Mouse (Mus musculus) ovary, postnatal 10 days (tissue): ENCODE data around the gene Zbtb3.

Experiments
- DNase-seq: peaks from one replicate; pipeline ENCODE4 v3.0.0; 2022; ENCODE audit warnings: low spot score

Zbtb3 gene

GRCm38 (mm10) chr19:8802130-8802821 is at the start of gene Zbtb3:
Gene Zbtb3, plus strand, starts transcription at chr19:8802555.
- peak; percentile 65 for DNase-seq

DNA sequence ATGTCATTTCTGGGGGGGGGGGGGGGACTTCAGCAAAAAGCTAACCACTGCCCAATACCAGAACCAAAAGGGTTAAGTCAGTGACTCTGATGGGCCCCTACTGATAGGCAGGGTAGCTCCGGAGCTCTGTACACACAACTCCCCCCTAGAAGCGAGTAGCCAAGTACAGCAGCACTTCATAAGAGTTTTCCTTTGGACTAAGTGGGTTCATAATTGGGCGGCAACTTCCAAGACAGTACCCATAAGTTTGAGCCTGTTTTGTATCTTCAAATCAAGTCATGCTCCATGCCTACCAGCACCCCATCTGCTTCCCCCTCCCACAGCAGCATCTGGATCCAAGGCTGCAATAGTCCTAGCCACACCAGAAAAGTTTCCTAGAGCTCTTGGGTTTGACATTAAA is 46.7 kb upstream of the Zbtb3 start:
- DNase-seq, result no peak

DNA sequence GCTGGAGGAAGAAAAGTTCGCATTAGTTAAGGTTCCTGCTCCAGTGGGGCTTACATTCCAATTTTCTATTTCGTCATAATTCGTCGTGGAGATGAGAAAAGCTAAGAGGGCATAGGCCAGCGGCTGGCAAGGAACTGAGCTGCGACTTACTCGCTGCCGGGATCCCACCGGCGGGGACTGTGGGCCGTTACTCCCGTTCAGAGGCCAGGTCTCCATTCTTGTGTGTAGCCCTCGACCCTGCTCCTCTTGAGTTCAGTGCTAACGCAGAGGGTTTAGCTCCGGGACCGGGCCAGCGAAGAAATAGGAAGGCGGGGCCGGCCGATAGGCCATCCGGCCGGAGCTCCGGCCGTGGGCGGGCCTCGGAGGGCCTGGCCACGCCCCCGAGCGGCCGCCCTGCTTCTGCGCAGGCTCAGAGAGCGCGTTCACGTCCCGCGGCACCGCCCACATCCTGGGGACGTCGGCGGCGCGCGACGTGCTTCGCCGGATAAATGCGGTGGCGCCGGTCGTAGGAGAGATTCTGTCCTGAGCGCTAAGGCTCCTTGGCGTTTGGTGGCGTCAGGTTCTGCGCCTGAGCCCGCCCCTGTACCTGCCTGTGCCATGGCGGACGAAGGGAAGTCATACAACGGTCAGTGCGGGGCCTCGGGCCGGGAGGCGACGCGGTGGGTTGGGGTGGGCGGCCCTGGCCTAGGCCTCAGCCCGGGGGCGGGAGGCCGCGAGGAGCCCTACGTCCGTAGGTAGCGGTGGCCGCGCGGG is 45.5 kb upstream of the Zbtb3 start, which contains the start of gene Nxf1:
TSS of gene Nxf1 (plus strand) at position 439 of the 753 bp plus-strand sequence.
- DNase-seq, result peak; percentile 88

DNA sequence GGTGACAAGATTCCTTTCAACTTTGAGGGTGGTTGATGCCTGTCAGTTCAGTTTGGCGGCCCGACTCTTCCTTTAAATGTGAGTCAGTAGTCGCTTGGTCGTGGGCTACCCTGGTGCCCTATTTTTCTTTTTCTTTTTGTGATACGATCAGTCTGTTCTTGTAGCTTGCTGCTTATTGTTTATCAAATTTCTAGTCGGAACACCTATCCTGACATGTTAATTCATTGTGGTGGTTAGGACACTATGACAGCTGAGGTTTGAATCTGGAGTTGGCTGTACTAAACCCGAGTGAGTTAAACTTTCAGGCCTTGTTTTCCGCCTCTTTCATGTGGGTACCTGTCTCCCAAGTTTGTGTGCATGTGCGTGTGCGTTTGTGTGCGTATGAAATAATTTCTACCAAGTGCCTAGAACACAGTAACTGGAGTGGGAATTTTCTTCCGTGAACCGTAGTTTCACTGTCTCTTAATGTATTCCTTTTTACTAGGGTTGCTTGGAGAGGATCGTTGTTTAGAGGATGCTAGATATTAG is 44.8 kb upstream of the Zbtb3 start:
- DNase-seq, result no peak

GRCm38 (mm10) chr19:8758899-8759298 is 43.5 kb upstream of the Zbtb3 start:
- no peak for DNase-seq

- DNase-seq, result no peak
Measured at GRCm38 (mm10) chr19:8760757-8761156, 41.6 kb upstream of the Zbtb3 start.

- DNase-seq, result no peak
Measured at GRCm38 (mm10) chr19:8763276-8763675, 39.1 kb upstream of the Zbtb3 start.

- DNase-seq, result no peak
Measured at GRCm38 (mm10) chr19:8765562-8765961, 36.8 kb upstream of the Zbtb3 start.

GRCm38 (mm10) chr19:8770567-8771270 is 31.6 kb upstream of the Zbtb3 start, which contains the start of gene Tmem223:
Gene Tmem223, plus strand, starts transcription at chr19:8770996.
- peak; percentile 53 for DNase-seq

GRCm38 (mm10) chr19:8772996-8773395 is 29.4 kb upstream of the Zbtb3 start:
- no peak for DNase-seq

DNA sequence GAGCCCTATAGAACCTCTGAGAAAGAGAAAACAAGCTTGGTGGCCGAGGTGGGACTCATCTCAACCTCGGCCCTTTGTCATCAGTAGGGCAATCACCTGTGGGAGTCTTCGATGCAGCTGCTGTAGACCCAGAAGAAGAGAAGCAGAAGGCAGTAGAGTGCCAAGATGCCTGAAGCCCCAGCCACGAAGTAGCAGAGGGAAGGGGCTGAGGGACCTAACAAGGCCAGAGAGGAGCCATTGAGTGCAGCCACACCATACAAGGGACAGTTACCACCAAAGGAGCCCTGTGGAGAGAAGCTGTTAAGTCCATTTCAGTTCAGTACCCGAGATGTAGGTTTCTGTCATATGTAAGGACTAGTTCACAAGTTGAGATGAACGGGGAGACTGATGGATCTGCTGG is 28.9 kb upstream of the Zbtb3 start:
- DNase-seq, result no peak

DNA sequence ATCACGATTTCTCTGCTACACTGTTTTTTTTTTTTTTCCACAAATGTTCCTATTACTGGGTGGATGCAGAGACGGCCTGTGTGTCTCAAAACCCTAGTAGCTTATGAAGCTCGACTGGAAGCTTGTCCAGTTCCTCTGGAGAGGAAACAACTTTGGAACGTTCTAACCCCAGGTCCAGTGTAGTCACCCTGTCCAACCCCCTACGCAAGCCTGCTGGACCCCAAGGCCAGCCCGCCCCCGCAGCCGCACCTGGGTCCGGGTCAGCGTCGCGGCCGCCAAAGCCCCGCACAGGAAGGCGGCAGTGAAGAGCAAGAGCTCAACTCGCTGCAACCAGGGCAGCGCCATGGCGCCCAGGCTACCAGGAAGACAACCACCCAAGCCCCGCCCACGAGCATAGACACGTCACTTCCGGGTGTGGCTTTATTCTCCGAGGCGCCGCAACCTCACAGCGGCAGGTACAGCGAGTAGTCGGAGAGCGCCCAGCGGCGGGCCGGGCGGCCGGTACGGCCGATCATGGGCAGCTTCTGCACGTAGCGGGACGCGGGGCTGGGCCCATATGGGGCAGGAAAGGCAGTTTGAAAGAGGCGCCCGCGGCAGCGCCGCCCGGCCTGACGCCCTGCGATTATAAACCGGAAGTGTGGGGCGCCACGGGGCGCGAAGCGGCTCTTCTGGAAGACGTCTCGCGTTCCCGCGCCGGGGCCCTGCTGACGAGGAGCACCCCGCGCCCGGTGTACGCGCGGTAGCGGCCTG is 28.1 kb upstream of the Zbtb3 start, which contains the start of gene Tmem179b:
TSS of gene Tmem179b (minus strand) at position 382 of the 750 bp plus-strand sequence.
- peak; percentile 96 for DNase-seq

GRCm38 (mm10) chr19:8774951-8775421 is 27.4 kb upstream of the Zbtb3 start:
- DNase-seq, result peak; percentile 30

DNA sequence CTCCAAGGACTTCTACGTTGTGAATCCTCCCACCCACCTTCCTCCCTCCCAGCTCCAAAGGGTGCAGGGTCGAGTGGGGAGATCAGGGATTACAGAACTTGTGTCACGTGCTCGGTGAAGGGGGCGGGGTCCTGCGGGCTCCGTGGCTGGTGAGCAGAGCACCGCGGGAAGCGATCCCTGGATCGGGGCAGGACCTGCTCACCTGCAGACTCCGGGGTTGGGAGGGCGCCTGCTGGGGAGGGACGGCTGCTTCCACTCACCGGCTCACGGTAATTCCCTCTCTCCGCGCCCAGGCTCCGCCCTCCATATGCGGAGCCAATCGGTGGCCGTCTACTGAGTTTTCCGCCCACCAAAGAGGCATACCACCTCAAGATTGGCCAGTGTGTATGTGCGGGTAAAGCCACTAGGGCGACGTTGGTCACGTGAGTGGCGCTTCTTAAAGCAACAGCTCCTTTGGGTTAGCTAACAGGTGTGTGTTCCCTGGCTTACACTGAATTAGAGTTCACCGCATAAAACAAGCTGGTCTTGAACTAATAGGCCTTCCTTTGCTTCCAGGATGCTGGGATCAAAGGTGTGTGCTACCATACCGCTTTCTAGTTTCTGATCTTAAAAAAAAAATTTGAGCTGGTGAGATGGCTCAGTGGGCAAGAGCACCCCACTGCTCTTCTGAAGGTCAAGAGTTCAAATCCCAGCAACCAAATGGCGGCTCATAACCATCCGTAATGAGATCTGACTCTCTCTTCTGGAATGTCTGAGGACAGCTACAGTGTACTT is 16.2 kb upstream of the Zbtb3 start, which contains the start of gene Taf6l:
TSS of gene Taf6l (minus strand) at position 410 of the 774 bp plus-strand sequence.
- DNase-seq, result peak; percentile 57

DNA sequence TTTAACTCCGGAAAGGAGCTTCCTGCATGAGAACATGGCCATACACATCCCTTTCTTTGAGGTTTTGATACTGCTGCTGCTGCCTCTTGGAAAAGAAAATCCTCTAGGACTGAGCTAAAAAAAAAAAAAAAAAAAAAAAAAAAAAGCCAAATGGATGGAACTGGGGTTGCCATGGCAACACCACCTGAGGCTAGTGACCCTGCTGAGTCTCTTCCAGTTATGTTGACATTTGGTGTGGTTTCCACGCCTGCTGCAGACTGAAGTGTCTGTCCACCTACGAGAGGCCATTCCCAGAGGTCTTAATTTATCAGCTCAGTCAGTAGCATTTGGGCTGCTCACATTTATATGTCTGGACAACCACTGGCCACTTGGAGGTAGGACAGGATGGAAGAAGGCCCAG is 13.8 kb upstream of the Zbtb3 start:
- no peak for DNase-seq

DNA sequence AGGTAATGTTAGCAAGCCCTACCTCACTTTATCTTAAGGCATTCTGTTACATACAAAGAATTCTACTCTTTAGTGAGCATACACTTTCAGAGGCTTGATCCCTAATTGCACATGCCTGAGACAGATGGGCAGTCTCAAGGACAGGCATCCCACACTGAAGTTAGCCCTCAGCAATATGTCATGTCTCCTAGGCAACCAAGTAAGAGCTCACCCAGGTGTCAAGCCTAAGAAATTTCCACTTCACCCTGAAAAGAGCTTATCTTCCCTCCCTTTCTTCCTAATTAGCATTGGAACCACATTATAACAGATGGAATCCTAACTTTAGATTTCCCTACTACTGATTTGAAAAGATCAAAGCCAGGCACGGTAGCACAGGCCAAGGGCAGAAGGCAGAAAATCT is 13.2 kb upstream of the Zbtb3 start:
- DNase-seq, result no peak

- no peak for DNase-seq
Measured at GRCm38 (mm10) chr19:8790171-8790570, 12.2 kb upstream of the Zbtb3 start.

- DNase-seq, result peak; percentile 68
Measured at GRCm38 (mm10) chr19:8798264-8798946, 4.0 kb upstream of the Zbtb3 start, which contains the start of gene Polr2g. Gene Polr2g, minus strand, starts transcription at chr19:8798577.

GRCm38 (mm10) chr19:8798947-8799315 is 3.4 kb upstream of the Zbtb3 start:
- DNase-seq, result no peak

GRCm38 (mm10) chr19:8803204-8803780 is 937 bp downstream of the Zbtb3 start:
- DNase-seq, result no peak
